Mouse (Mus musculus) right cerebral cortex, postnatal 25 days (tissue): ENCODE data around the gene Ift22.
A peak's percentile ranks its signal among the peaks of the same experiment; 100 is the strongest.
"Not testable (repeated sequence)": the region's sequence is repeated elsewhere in the genome, so short reads cannot be mapped to it uniquely, and the experiment has no call there.

Source experiments
- DNase-seq: peaks from one replicate; pipeline ENCODE4 v3.0.0; 2022

Ift22 gene

DNA sequence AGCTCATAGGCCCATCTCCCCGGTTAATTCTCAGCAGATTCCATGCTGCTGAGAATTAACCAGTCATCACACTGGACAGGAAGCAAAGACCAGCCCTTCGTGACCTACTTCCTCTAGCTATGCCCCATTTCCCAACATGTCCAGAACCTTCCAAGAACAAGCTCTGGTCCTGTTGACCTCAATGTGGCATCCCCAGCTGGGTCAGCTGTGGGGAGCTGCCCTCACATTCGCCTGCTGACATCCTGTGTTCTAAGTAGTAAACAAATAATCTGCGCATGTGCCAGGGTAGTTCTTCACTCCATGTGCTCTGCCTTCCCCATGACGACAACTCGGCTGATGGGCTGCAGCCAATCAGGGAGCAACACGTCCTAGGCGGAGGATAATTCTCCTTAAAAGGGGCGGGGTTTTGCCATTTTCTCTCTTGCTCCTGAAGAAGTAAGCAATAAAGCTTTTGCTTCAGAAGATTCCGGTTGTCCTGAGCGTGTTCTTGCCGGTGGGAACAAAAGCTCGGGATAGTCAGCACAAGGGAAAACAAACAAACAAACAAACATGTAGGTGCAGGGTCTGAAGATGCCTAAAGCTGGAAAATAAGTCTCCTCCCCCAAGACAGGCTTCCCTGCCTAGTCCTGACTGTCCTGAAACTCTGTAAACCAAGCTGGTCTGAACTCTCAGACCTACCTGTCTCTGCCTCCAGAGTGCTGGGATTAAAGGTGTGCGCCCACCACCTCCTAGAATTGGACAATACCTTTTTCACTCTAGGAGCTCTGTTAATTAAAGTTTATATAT, 41.8 kb downstream of the Ift22 start:
- DNase-seq: not testable (repeated sequence)

DNA sequence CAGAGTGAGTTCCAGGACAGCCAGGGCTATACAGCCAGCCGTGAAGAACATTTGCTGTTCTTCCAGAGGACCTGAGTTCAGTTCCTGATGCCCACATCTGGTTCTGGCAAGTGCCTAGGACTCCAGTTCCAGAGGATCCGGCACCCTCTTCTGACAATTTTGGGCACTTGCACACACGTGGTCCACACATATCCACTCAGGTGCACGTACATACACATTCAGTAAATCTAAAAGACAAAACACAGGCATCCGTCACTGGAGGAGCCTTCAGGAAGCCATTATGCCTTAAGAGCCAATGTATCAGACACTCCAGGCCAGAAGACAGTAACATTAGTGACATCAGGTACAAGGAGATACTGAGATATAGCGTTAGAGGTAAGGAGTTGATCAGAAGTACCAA, 42.6 kb downstream of the Ift22 start:
- no peak for DNase-seq

DNA sequence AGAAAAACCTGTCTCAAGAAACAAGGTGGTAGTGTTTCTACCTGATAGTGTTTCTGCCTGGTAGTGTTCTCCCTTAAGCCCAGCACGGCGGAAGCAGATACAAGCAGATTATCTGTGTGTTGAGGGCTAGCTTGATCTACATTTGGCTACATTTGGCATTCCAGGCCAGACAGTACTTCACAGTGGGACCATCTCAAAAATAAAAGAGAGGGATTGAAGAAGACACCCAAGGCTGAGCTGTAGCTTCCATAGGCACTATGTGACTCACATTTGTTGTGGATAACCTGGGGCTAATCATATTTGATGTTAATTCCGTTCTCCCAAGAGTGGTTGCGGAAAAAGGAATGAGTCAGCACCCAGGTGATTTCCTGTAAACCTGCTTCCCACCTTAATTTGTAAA, 44.2 kb downstream of the Ift22 start:
- no peak for DNase-seq

DNA sequence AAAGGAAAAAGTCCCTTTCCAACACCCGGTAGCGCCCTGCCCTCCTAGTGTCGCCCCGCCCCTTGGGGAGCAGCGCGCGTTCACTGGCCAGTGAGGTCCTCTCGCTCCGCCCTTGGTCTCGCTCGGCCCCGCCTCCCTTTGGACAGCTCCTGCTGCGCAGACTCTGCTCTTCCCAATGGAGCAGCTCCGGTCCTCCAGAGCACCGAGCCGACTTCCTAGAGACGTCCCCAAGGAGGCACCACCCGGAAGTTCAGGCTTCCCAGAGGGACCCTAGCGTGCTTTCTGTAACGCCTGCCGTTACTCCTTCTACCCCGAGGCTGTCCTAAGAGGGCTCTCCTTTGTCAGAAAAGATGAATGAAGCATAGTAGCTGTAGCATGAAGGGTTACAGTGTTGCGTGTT, 45.1 kb downstream of the Ift22 start, which contains the start of gene Fis1:
TSS of gene Fis1 (plus strand) at position 261 of the 400 bp plus-strand sequence.
- DNase-seq: peak; percentile 94

DNA sequence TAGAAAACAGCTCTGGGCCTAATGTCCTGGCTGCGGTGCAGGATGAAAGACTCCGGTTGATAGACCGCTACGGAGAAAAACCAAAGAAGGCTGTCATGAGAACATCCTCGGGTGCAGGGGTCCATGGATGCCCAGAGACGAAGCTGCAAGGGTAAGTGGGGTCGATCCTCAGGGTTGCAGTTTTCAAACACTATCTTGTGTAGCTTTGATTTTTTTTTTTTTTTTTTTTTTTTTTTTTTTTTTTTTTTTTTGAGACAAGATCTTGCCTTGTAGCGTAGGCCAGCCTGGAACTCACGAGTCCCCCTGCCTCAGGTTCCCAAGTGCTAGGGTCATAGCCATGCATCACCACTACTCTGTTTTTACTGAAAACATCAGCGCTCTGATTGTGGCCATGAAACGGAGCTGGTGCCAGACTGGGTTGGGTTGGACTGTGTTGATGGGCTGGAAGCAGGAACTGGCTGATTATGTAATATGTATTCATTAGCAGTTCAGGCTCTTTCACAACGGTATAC, 45.5 kb downstream of the Ift22 start:
- DNase-seq: peak; percentile 38

DNA sequence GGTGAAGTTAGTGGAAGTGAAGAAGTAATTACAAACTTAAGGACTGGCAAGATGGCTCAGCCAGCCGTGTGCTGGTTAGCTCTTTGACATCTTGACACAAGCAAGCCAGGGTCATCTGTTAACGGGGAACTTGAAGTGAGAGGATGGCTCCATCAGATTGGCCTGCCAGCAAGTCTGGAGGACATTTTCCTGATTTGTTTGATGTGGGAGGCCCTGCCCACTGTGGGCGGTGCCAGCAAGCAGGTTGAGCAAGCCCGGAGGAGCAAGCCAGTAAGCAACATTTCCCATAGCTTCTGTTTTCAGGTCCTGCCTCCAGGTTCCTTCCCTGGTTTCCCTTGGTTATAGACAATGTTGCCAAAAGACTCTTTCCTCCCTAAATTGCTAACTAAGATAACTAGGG, 47.7 kb downstream of the Ift22 start:
- DNase-seq: no peak

DNA sequence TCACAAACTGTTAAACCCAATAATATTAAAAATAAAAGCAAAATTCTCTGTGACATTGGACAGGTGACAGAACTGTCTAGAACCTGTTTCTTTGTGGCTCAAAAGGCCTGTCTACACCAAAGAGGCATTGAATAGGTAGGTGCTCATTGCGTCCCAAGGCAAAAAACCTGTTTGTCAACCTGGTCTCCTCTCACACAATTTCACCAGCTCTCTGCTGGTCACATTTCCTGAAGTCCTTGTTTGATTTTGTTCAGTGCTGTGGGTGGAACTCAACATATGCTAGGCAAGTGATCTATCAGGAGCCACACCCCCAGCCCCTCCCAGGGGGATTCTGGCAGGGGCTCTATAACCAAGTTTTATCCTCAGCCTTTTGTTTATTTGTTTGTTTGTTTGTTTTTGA, 49.3 kb downstream of the Ift22 start:
- no peak for DNase-seq

DNA sequence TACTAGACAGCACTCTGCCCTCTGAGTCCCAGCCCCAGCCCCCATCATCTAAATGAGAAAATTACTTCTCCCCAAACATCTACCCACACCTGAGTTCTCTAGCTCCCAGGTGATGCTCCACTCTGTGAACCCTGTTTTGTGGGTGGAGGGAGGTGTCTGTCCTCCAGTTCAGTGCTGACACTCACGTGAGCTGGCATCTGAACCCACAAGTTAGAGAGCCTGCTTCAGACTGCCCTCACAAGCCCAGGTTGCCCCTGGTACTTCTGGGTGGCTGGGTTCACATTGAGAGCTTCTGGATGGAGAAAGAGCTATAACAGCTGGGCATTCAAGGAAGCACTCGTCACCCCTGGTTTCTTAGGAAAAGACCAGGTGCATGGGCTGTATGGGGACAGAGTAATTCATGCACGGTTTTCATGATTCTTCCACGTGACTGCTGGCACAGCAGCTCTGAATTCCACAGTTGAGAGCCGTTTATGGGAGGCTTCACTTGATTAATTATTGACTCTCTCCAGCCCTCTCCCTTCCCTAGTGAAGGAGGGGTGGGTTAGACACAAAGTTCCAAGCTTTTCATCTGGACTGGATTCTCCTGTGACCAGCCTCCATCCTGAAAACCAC, 51.1 kb downstream of the Ift22 start:
- no peak for DNase-seq

DNA sequence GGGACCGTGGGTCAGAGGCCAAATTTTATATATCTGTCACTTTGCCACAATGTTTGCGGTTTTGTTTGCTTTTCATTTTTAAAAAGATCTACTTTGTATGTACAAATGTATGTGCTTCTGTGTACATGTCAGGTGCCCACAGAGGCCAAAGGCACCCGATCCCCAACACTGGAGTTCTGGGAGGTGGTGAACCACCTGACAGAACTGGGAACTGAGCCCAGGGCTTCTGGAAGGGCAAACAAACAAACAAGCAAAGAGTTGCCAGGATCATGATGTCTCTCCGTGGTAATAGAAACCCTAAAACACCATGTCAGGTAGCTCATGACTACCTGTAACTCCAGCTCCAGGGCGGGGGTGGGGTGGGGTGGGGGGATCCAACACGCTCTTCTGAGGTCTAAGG, 52.1 kb downstream of the Ift22 start:
- no peak for DNase-seq

DNA sequence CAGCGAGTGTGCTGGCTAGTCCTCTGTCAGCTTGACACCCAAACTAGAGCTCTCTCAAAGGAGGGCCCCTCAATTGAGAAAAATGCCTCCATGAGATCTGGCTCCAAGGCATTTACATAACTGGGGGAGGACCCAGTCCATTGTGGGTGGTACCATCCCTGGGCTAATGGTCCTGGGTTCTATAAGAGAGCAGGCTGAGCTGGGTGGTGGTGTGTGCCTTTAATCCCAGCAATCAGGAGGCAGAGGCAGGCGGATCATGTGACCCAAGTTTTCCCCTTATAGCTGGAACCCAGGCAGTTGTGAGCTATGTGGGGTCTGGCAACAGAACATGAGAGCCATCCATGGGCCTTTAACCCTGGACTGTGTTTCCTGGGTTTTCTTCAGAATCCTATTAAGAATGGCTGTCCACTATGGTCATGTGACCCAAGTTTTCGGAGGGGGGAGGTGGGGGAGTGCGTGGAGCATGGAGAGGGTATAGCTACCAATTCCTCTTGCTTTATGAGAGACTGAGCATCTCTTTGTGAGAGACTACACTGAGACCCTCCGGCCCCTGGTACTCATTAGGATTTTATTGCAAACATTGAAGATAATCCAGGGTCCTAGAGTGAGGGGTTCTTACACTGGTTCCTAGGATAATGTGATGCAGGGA, 53.5 kb downstream of the Ift22 start:
- DNase-seq: no peak

DNA sequence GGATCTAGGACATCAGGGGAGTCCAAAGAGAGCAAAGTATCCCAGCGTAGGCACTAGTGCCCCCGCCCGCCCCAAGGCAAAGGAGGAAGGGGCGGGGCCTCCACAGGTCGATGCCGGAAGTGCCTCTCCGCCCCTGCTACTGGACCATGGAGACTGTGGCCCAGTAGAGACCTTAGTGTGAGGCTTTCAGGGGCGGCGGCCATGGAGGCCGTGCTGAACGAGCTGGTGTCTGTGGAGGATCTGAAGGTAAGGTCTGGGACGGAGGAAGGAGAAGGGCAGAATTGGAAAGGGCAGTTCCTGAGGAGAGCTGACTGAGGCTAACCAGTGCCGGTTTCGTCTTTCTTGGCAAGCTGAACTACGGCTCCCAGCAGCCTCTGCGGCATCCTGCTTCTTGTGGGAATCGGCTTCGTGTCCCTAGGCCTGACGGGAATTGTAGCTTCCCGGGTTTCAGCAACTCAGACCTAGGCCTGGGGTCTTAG, 54.1 kb downstream of the Ift22 start:
- peak; percentile 92 for DNase-seq

DNA sequence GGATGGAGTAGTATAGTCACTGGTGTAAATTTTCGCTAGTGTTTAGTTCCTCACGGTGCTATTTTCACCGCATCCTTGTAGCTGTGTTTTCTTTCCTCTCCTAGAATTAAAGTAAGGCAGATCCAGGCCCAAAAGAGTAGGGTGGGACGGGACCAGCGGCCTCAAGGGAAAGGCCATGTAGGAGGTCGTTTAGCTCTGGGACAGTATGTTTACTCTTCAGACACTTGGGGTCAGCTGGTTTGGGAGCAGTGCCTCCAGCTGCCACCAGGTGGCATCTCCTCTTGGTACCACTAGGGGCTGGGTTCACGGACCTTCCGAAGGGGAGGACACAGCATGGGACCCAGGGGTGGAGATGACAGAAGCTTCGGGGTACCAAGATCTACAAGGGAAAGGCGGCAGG, 54.6 kb downstream of the Ift22 start:
- DNase-seq: peak; percentile 65

DNA sequence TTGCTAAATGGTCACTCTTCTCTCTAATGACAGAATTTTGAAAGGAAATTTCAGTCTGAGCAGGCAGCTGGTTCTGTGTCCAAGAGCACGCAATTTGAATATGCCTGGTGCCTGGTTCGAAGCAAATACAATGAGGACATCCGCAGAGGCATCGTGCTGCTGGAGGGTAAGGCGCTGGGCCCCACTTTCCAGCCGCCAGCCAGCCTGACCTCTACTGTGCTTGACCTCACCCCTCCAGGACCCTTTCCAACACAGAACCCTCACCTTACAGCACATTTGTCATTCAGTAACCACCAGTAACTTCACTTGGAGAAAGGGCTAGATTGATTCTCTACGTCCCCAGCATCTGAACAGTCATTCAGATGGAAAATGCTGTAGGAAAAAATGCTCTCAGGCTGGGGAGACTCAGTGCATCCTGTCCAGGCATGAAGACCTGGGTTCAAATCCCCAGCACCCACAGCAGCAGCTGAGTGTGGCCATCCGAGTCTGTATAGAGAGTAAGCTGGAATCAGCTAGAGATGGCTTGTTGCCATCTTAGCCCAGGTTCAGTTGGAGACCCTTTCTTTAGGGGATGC, 55.1 kb downstream of the Ift22 start:
- DNase-seq: no peak
